Mouse (Mus musculus) mature B cell (primary cell): Measurements from ENCODE around the gene Zscan4e.
"Not testable (repeated sequence)": the region's sequence is repeated elsewhere in the genome, so short reads cannot be mapped to it uniquely, and the experiment has no call there.

Experiments
- in situ Hi-C: fragments of 300-500 bp; cut with MboI; formaldehyde crosslinking; loops from 2 replicates; pipeline ENCODE4 v1.14.3; 2019

Gene Zscan4e

DNA sequence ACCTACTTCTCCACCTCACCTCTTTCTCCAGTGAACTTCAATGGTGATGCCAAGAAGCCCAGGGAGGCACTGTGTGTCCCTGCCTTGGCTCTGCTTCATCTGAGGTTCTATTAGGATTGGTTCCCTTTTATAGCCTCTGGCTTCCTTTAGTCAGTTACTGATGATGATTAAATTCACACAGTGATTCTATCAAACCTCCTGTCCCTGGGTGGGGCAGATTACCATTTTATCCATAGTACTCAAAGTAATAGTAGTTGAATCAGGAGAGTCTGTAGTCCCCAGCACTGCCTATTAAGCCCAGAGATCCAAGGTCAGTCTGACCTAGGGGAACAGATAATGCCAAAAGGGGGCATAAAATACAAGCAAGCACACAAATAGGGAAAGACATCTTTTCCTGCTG lies at the start of gene Zscan4e:
Gene Zscan4e (minus strand): TSS at position 101 of the 400 bp plus-strand sequence.
- in situ Hi-C loops = not testable (repeated sequence)
